Mouse (Mus musculus) hindbrain, embryonic 15.5 days (tissue): ENCODE measurements at regions not wholly inside any gene's neighbourhood (a gene's known extent, or its start where the extent isn't known, plus 50 kb on each side); places are given as distances from the start of the nearest gene placed in this dataset.
"Not testable (repeated sequence)": the region's sequence is repeated elsewhere in the genome, so short reads cannot be mapped to it uniquely, and the experiment has no call there.

ENCODE experiments used
- ATAC-seq: fragments of 200-750 bp; cut with Nextera tagmentation; 2 replicates; pipeline ENCODE4 v1.8.0; 2017; ENCODE audit warnings: low read depth, moderate number of reproducible peaks, moderate TSS enrichment; ENCODE audit not compliant: low FRiP score
- H3K27ac ChIP-seq: fragments of 300-500 bp; sonication (generic); replicated peaks from 2 replicates; pipeline ENCODE4 v1.5.1; 2015; ENCODE audit warnings: mild to moderate bottlenecking, inconsistent platforms
- H3K27me3 ChIP-seq: fragments of 300-500 bp; sonication (generic); 2 replicates; pipeline ENCODE4 v1.6.1; 2015; ENCODE audit warnings: control low read depth, inconsistent platforms
- H3K36me3 ChIP-seq: fragments of 300-500 bp; sonication (generic); 2 replicates; pipeline ENCODE4 v1.6.1; 2015; ENCODE audit warnings: control low read depth, inconsistent platforms
- H3K4me1 ChIP-seq: fragments of 300-500 bp; sonication (generic); replicated peaks from 2 replicates; pipeline ENCODE4 v1.6.1; 2015; ENCODE audit warnings: control low read depth, inconsistent platforms
- H3K4me2 ChIP-seq: fragments of 300-500 bp; sonication (generic); 2 replicates; pipeline ENCODE4 v1.6.1; 2015; ENCODE audit warnings: moderate library complexity, mild to moderate bottlenecking, inconsistent platforms
- H3K4me3 ChIP-seq: fragments of 300-500 bp; sonication (generic); 2 replicates; pipeline ENCODE4 v1.5.1; 2015; ENCODE audit warnings: mild to moderate bottlenecking, inconsistent platforms
- H3K9ac ChIP-seq: fragments of 300-500 bp; sonication (generic); 2 replicates; pipeline ENCODE4 v1.6.1; 2015; ENCODE audit warnings: inconsistent platforms
- H3K9me3 ChIP-seq: fragments of 300-500 bp; sonication (generic); 2 replicates; pipeline ENCODE4 v1.6.1; 2016; ENCODE audit warnings: control low read depth, inconsistent platforms
- WGBS: fragments of 180-500 bp; shearing (Covaris S2); methylation state at CpG from one replicate; pipeline ENCODE4 v1.1.7; 2015; 5-methylcytosine and 5-hydroxymethylcytosine counted together

GRCm38 (mm10) chr12:22030717-22031116 lies 613.3 kb upstream of the Ywhaq start:
- not testable (repeated sequence) for H3K9me3 ChIP-seq, H3K4me1 ChIP-seq, H3K27me3 ChIP-seq, H3K9ac ChIP-seq, ATAC-seq, H3K27ac ChIP-seq, H3K36me3 ChIP-seq, H3K4me2 ChIP-seq
- 7% methylated on average over 42 of the region's 45 CpGs for WGBS
- H3K4me3 ChIP-seq = peak overlapping the region; percentile 8; the same call in 1 of the 2 replicates

GRCm38 (mm10) chr12:22030263-22030662 lies 612.8 kb upstream of the Ywhaq start:
- not testable (repeated sequence) for H3K9ac ChIP-seq, H3K9me3 ChIP-seq, H3K27ac ChIP-seq, H3K4me1 ChIP-seq, H3K27me3 ChIP-seq, H3K36me3 ChIP-seq, H3K4me2 ChIP-seq, ATAC-seq
- WGBS = 12% methylated on average over 29 of the region's 45 CpGs
- peak overlapping the region; percentile 8; the same call in 1 of the 2 replicates for H3K4me3 ChIP-seq
